Mouse (Mus musculus) monocyte, adult 5-6 weeks (primary cell): ENCODE measurements around the gene Brd2. TPM values are rescaled to one million over a fixed set of nuclear protein-coding genes. Genes with fewer than 3 reads are reported as not detected.

ENCODE experiments used
- total RNA-seq: library from RNA; stranded (forward); fragments of 200-1000, 200-491, 200-594 nt; gene quantifications from 3 replicates; pipeline ENCODE4 v1.2.3, GENCODE M21; 2017

Brd2 gene
- total RNA-seq, 1 experiment from 2014 or later = 393 TPM

Other genes with a start within 250 kb of the Brd2 start
- gene Gm7029, start 248.8 kb downstream of the Brd2 start, total RNA-seq = not detected in 3 replicates
- gene Kifc1, start 232.0 kb downstream of the Brd2 start, total RNA-seq = 0.48 to 4.9 TPM (median 0.96 TPM) in 3 replicates
- gene Platr17, start 217.5 kb downstream of the Brd2 start, total RNA-seq = 1.6 to 5.9 TPM (median 5.5 TPM) in 3 replicates
- gene Daxx, start 213.2 kb downstream of the Brd2 start, total RNA-seq = 38.2 to 72.8 TPM (median 49.3 TPM) in 3 replicates
- 129 to 172 TPM (median 140 TPM) in 3 replicates for gene Tapbp, start 206.7 kb downstream of the Brd2 start, total RNA-seq
- 21.8 to 32.2 TPM (median 31.5 TPM) in 3 replicates for gene Zbtb22, start 206.7 kb downstream of the Brd2 start, total RNA-seq
- gene Rgl2, start 193.1 kb downstream of the Brd2 start, total RNA-seq = 43.6 to 72.8 TPM (median 71.4 TPM) in 3 replicates
- gene Pfdn6, start 182.3 kb downstream of the Brd2 start, total RNA-seq = 88.1 to 107 TPM (median 98.7 TPM) in 3 replicates
- 11.1 to 17.8 TPM (median 16.3 TPM) in 3 replicates for gene Wdr46, start 182.0 kb downstream of the Brd2 start, total RNA-seq
- 2.6 to 4.6 TPM (median 3.5 TPM) in 3 replicates for gene B3galt4, start 171.1 kb downstream of the Brd2 start, total RNA-seq
- gene Vps52, start 166.8 kb downstream of the Brd2 start, total RNA-seq = 16.8 to 32.7 TPM (median 25.1 TPM) in 3 replicates
- 765 to 894 TPM (median 817 TPM) in 3 replicates for gene Rps18, start 166.6 kb downstream of the Brd2 start, total RNA-seq
- 3,712 to 3,894 TPM (median 3,837 TPM) in 3 replicates for gene H2-K1, start 122.3 kb downstream of the Brd2 start, total RNA-seq
- 10.9 to 15.5 TPM (median 15.1 TPM) in 3 replicates for gene Ring1, start 98.0 kb downstream of the Brd2 start, total RNA-seq
- gene H2-Ke6, start 94.6 kb downstream of the Brd2 start, total RNA-seq = 77.7 to 117 TPM (median 111 TPM) in 3 replicates
- gene Slc39a7, start 91.0 kb downstream of the Brd2 start, total RNA-seq = 105 to 116 TPM (median 115 TPM) in 3 replicates
- 34.6 to 41.0 TPM (median 40.7 TPM) in 3 replicates for gene Rxrb, start 90.8 kb downstream of the Brd2 start, total RNA-seq
- gene Col11a2, start 83.2 kb downstream of the Brd2 start, total RNA-seq = 1.5 to 11.2 TPM (median 4.7 TPM) in 3 replicates
- gene H2-Oa, start 30.3 kb downstream of the Brd2 start, total RNA-seq = 7.8 to 18.9 TPM (median 17.6 TPM) in 3 replicates
- gene H2-DMa, start 3.1 kb downstream of the Brd2 start, total RNA-seq = 55.9 to 84.5 TPM (median 72.8 TPM) in 3 replicates
- 71.7 to 98.5 TPM (median 90.4 TPM) in 3 replicates for gene H2-DMb2, start 20.7 kb upstream of the Brd2 start, total RNA-seq
- 48.2 to 62.0 TPM (median 61.5 TPM) in 3 replicates for gene H2-DMb1, start 30.4 kb upstream of the Brd2 start, total RNA-seq
- 145 to 195 TPM (median 175 TPM) in 3 replicates for gene Tap1, start 64.9 kb upstream of the Brd2 start, total RNA-seq
- 119 to 198 TPM (median 134 TPM) in 3 replicates for gene Psmb9, start 65.1 kb upstream of the Brd2 start, total RNA-seq
- 387 to 472 TPM (median 466 TPM) in 3 replicates for gene Psmb8, start 75.1 kb upstream of the Brd2 start, total RNA-seq
- gene Tap2, start 80.9 kb upstream of the Brd2 start, total RNA-seq = 87.6 to 119 TPM (median 96.6 TPM) in 3 replicates
- 59.1 to 84.6 TPM (median 63.2 TPM) in 3 replicates for gene H2-Ob, start 116.3 kb upstream of the Brd2 start, total RNA-seq
- 588 to 931 TPM (median 911 TPM) in 3 replicates for gene H2-Ab1, start 135.1 kb upstream of the Brd2 start, total RNA-seq
- 387 to 602 TPM (median 587 TPM) in 3 replicates for gene H2-Aa, start 165.2 kb upstream of the Brd2 start, total RNA-seq
- 415 to 638 TPM (median 573 TPM) in 3 replicates for gene H2-Eb1, start 183.2 kb upstream of the Brd2 start, total RNA-seq
- gene H2-Eb2, start 203.0 kb upstream of the Brd2 start, total RNA-seq = 4.9 to 11.5 TPM (median 8.6 TPM) in 3 replicates
- gene Btnl2, start 232.2 kb upstream of the Brd2 start, total RNA-seq = 0.76 TPM in 1 of 3 replicates, not detected in the others